Mouse (Mus musculus): ENCODE results near the gene Ppp1r12b. TPM values are rescaled to one million over a fixed set of nuclear protein-coding genes. Genes with fewer than 3 reads are reported as not detected.

Ppp1r12b gene
- polyA plus RNA-seq, 1 experiment from 2014 or later, result 11.8 TPM

DNA sequence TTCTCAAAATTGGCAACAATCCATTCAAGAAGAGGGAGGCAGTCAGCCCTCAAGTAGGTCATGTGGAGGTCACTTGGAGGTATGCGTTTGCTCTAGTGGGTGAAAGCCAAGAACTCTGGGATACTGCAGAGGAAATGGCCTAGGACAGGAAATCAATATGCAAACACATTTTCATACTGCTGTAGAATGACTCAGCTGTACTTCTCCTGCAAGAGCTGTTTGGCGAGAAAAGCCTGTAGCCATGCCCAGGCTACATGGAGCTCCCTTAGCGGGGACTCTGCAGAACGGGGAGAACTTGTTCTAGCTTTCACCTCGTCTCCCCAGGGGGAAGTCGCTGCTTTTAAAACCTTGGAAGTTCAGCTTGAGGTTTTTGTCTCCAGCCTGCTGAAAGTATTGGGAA, 184.4 kb downstream of the Ppp1r12b start:
- H3K27me3 ChIP-seq (replicated peaks; ENCODE audit: control insufficient read depth, insufficient read depth, low read length), result no peaks in the 10 kb centered on the region
- H3K4me3 ChIP-seq (ENCODE audit: low read depth, low read length), result no peak overlapping the region
- H3K36me3 ChIP-seq (ENCODE audit: control insufficient read depth, insufficient read depth, low read length), result peaks cover 47% of the 10 kb centered on the region
- DNase-seq (ENCODE audit: low spot score) (peak; percentile 79), ATAC-seq (ENCODE audit: low read depth) (peak; percentile 56; the same call in 1 of the 2 replicates)
- no peak overlapping the region for H3K9ac ChIP-seq (ENCODE audit: low read depth, low read length)
- WGBS, result 48% methylated on average over 6 of the region's 6 CpGs
- H3K4me1 ChIP-seq (ENCODE audit: control insufficient read depth, insufficient read depth, low read length), result peaks cover 32% of the 10 kb centered on the region
- no peak overlapping the region for H3K4me2 ChIP-seq (ENCODE audit: low read depth, low read length)
- H3K9me3 ChIP-seq (ENCODE audit: control insufficient read depth, low read length), result no peaks in the 10 kb centered on the region
- H3K27ac ChIP-seq (replicated peaks; ENCODE audit: low read depth, low read length), result peak overlapping the region; percentile 67

DNA sequence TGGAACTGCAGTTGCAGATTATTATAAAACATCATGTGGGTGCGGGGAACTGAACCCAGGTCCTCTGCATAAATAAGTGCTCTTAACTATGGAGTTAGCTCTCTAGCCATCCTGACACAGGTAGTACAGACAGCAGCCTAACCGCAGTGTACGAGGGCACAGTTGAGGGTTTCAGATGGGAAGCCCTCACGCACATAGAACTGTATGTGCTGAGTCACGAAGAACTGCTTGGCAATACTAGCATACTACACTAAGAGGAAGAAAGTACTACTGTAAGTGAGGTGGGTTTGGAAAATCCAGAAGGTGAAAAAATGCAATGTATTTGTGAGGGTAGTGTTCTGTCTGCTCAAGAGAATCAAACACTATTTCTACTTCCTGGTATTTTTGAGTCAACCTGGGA, 185.4 kb downstream of the Ppp1r12b start:
- no peak overlapping the region for H3K9ac ChIP-seq (ENCODE audit: low read depth, low read length)
- 97% methylated on average over 5 of the region's 5 CpGs for WGBS
- H3K4me2 ChIP-seq (ENCODE audit: low read depth, low read length), result no peak overlapping the region
- H3K4me1 ChIP-seq (ENCODE audit: control insufficient read depth, insufficient read depth, low read length), result peaks cover 22% of the 10 kb centered on the region
- no peaks in the 10 kb centered on the region for H3K27me3 ChIP-seq (replicated peaks; ENCODE audit: control insufficient read depth, insufficient read depth, low read length)
- DNase-seq (ENCODE audit: low spot score) (no peak), ATAC-seq (ENCODE audit: low read depth) (no peak)
- no peak overlapping the region for H3K27ac ChIP-seq (replicated peaks; ENCODE audit: low read depth, low read length)
- no peaks in the 10 kb centered on the region for H3K9me3 ChIP-seq (ENCODE audit: control insufficient read depth, low read length)
- H3K4me3 ChIP-seq (ENCODE audit: low read depth, low read length), result no peak overlapping the region
- H3K36me3 ChIP-seq (ENCODE audit: control insufficient read depth, insufficient read depth, low read length), result peaks cover 43% of the 10 kb centered on the region

DNA sequence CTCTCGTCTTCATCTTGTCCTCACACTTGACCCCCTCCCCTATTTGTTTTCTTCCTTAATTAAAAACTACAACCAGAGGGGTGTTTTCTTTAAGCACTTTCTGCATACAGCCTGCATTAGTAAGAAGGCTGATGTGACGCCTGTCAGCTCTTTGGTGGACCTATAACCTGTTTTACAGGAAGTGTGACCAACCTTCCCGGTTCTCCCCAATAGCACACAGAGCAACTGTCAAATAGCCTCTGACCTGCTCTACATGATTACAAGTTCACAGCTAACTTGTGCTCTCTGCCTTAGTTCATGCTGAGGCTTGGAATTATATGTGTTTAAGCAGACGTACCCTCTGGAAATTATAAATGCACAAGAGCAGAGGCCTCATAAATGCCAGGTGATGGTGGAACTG, 189.3 kb downstream of the Ppp1r12b start:
- Histone ChIP-seq H3K27ac (replicated peaks; ENCODE audit: low read depth, low read length) (no peak overlapping the region), H3K9me3 (ENCODE audit: control insufficient read depth, low read length) (no peaks in the 10 kb centered on the region), H3K4me3 (ENCODE audit: low read depth, low read length) (no peak overlapping the region), H3K9ac (ENCODE audit: low read depth, low read length) (no peak overlapping the region), H3K36me3 (ENCODE audit: control insufficient read depth, insufficient read depth, low read length) (peaks cover 18% of the 10 kb centered on the region), H3K27me3 (replicated peaks; ENCODE audit: control insufficient read depth, insufficient read depth, low read length) (no peaks in the 10 kb centered on the region), H3K4me1 (ENCODE audit: control insufficient read depth, insufficient read depth, low read length) (peaks cover 6% of the 10 kb centered on the region; the same call in 1 of the 2 replicates), H3K4me2 (ENCODE audit: low read depth, low read length) (no peak overlapping the region)
- DNase-seq (ENCODE audit: low spot score) (no peak), ATAC-seq (ENCODE audit: low read depth) (no peak)
- WGBS, result 69% methylated on average over 4 of the region's 4 CpGs

DNA sequence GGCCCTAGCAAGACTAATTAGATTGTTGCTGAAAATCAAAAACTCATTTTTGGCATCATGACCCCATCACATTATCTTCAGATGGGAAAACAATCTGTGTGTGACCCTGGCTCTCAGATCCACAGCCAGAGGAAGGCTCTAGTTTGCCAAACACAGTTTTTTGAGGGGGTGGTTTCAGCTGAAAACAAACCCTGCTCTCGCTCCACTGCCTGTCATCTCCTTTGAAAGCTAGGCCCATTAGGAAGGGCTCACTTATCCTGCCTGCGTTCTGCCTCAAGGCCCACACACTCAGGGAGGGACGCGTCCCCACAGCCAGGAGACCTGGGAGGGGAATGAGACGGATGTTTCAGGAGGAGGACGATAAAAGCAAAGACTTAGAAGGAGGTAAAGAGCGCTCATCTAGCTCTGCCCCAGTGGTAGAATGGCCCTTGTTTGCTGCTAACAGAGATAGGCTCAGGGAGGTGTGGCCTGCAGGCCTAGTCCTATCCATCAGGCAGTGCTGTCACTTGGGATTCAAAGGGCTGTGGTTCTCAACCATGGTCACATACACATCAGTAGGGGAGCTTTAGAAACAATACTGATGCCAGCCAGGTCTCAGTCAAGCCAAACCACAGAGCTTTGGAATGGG, 190.8 kb downstream of the Ppp1r12b start:
- Histone ChIP-seq H3K9ac (ENCODE audit: low read depth, low read length) (no peak overlapping the region), H3K9me3 (ENCODE audit: control insufficient read depth, low read length) (no peaks in the 10 kb centered on the region), H3K4me2 (ENCODE audit: low read depth, low read length) (no peak overlapping the region), H3K36me3 (ENCODE audit: control insufficient read depth, insufficient read depth, low read length) (peaks cover 16% of the 10 kb centered on the region), H3K27ac (replicated peaks; ENCODE audit: low read depth, low read length) (peak overlapping the region; percentile 35; the same call in 1 of the 2 replicates), H3K4me1 (ENCODE audit: control insufficient read depth, insufficient read depth, low read length) (peaks cover 5% of the 10 kb centered on the region; the same call in 1 of the 2 replicates), H3K27me3 (replicated peaks; ENCODE audit: control insufficient read depth, insufficient read depth, low read length) (no peaks in the 10 kb centered on the region), H3K4me3 (ENCODE audit: low read depth, low read length) (no peak overlapping the region)
- ATAC-seq (ENCODE audit: low read depth) (peak; percentile 72; the same call in 1 of the 2 replicates), DNase-seq (ENCODE audit: low spot score) (peak; percentile 48)
- 54% methylated on average over 7 of the region's 7 CpGs for WGBS

DNA sequence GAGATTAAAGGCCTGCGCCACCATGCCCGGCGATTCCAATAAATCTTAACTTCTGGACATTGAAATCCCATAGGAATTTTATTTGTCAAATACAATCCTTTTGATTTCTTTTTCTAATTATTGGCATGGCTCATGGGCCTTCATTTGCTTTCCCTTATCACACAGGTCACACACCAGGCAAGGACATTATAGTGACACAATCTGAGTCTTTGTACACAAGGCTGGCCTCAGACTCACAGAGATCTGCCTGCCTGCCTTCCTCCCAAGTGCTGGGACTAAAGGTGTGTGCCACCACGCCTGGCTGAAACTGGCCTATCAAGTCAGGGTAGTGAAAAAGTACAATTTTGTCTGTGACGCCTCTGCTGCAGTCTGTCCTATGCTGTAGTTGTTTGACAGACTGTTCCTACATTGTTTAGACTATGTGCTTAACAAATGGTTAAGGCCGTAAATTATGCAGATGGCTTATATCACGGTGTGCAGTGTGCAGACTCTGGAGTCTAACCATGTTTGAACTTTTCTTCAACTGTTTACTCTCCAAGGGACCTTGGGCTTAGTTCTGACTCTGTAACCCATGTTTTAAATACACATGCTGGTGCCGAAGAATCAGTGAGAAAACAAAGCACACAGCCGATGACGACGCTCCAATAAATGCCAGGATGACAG, 191.8 kb downstream of the Ppp1r12b start:
- H3K4me3 ChIP-seq (ENCODE audit: low read depth, low read length), result no peak overlapping the region
- H3K27me3 ChIP-seq (replicated peaks; ENCODE audit: control insufficient read depth, insufficient read depth, low read length), result no peaks in the 10 kb centered on the region
- DNase-seq (ENCODE audit: low spot score) (no peak), ATAC-seq (ENCODE audit: low read depth) (no peak; the same call in 1 of the 2 replicates)
- H3K9ac ChIP-seq (ENCODE audit: low read depth, low read length), result no peak overlapping the region
- H3K4me2 ChIP-seq (ENCODE audit: low read depth, low read length), result no peak overlapping the region
- 77% methylated on average over 11 of the region's 11 CpGs for WGBS
- no peaks in the 10 kb centered on the region for H3K9me3 ChIP-seq (ENCODE audit: control insufficient read depth, low read length)
- H3K27ac ChIP-seq (replicated peaks; ENCODE audit: low read depth, low read length), result peak overlapping the region; percentile 35; the same call in 1 of the 2 replicates
- H3K36me3 ChIP-seq (ENCODE audit: control insufficient read depth, insufficient read depth, low read length), result peaks cover 9% of the 10 kb centered on the region
- H3K4me1 ChIP-seq (ENCODE audit: control insufficient read depth, insufficient read depth, low read length), result peaks cover 5% of the 10 kb centered on the region; the same call in 1 of the 2 replicates

DNA sequence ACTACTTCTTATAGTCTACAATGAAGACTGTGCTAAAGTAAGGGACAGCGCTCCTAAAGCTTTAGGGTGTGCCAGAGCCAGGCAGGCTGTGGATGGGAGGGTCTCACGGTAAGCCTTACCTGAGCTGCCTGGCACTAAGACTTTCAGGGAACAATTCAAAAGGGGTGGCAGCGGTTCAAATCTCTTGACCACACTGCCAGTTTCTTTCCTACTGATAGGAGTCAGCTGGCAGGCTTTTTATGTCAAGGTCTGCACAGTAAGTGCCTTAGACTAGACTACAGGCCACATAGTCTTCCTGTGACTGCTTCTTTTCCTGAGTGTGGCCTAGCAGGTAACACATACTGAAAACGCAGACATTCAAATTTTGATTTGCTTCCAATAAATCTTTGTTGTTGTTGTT, 192.5 kb downstream of the Ppp1r12b start:
- DNase-seq (ENCODE audit: low spot score) (no peak), ATAC-seq (ENCODE audit: low read depth) (no peak)
- WGBS, result 95% methylated on average over 4 of the region's 4 CpGs
- H3K4me1 ChIP-seq (ENCODE audit: control insufficient read depth, insufficient read depth, low read length), result peaks cover 5% of the 10 kb centered on the region; the same call in 1 of the 2 replicates
- H3K9me3 ChIP-seq (ENCODE audit: control insufficient read depth, low read length), result no peaks in the 10 kb centered on the region
- H3K27me3 ChIP-seq (replicated peaks; ENCODE audit: control insufficient read depth, insufficient read depth, low read length), result no peaks in the 10 kb centered on the region
- no peak overlapping the region for H3K4me2 ChIP-seq (ENCODE audit: low read depth, low read length)
- H3K9ac ChIP-seq (ENCODE audit: low read depth, low read length), result no peak overlapping the region
- no peak overlapping the region for H3K4me3 ChIP-seq (ENCODE audit: low read depth, low read length)
- peaks cover 3% of the 10 kb centered on the region; the same call in 1 of the 2 replicates for H3K36me3 ChIP-seq (ENCODE audit: control insufficient read depth, insufficient read depth, low read length)
- no peak overlapping the region for H3K27ac ChIP-seq (replicated peaks; ENCODE audit: low read depth, low read length)

DNA sequence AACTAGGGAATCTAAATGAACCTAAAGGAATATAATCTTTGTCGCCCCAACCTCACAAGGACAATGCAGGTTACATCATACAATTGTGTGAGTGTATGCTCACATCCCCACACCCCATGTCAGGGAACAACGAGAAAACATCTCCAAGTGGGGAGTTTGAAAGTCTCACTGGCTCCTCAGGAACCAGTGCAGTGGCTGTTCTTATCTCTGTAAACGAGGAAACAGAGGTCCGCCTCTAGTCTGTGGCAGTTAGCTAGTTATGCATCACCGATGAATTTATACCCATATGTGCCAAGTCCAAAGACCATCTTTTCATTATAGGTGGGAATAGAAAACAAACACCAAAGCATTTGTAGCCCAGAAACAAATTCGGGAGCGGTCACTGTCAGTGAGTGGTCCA, 194.2 kb downstream of the Ppp1r12b start:
- no peak for DNase-seq (ENCODE audit: low spot score)
- no peaks in the 10 kb centered on the region; the same call in 1 of the 2 replicates for H3K36me3 ChIP-seq (ENCODE audit: control insufficient read depth, insufficient read depth, low read length)
- peaks cover 5% of the 10 kb centered on the region for H3K4me1 ChIP-seq (ENCODE audit: control insufficient read depth, insufficient read depth, low read length)
- no peak for ATAC-seq (ENCODE audit: low read depth)
- H3K9ac ChIP-seq (ENCODE audit: low read depth, low read length), result no peak overlapping the region
- no peaks in the 10 kb centered on the region for H3K9me3 ChIP-seq (ENCODE audit: control insufficient read depth, low read length)
- no peak overlapping the region for H3K27ac ChIP-seq (replicated peaks; ENCODE audit: low read depth, low read length)
- no peak overlapping the region for H3K4me3 ChIP-seq (ENCODE audit: low read depth, low read length)
- no peaks in the 10 kb centered on the region for H3K27me3 ChIP-seq (replicated peaks; ENCODE audit: control insufficient read depth, insufficient read depth, low read length)
- WGBS, result 91% methylated on average over 7 of the region's 7 CpGs
- H3K4me2 ChIP-seq (ENCODE audit: low read depth, low read length), result no peak overlapping the region

DNA sequence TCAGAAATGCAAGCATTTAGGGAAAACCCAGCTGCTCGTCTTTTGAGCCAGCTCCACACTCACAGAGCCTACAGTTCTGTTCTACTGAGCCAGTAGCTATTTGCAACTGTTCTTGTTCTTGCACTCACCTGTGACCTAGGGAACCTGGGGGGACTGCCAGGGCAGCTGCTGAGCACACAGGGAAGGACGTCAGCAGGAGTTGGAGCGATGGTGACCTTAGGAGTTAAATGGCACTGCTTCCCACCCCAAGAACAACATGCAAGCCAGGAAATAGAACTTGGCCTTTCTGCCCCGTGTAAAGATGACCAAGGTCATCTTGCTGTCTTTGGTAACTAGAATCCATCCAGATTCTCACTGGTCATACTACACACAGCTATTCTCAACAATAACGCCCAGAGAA, 195.1 kb downstream of the Ppp1r12b start:
- DNase-seq (ENCODE audit: low spot score) (no peak), ATAC-seq (ENCODE audit: low read depth) (no peak)
- Histone ChIP-seq H3K4me1 (ENCODE audit: control insufficient read depth, insufficient read depth, low read length) (peaks cover 5% of the 10 kb centered on the region), H3K4me3 (ENCODE audit: low read depth, low read length) (no peak overlapping the region), H3K9ac (ENCODE audit: low read depth, low read length) (no peak overlapping the region), H3K9me3 (ENCODE audit: control insufficient read depth, low read length) (no peaks in the 10 kb centered on the region), H3K36me3 (ENCODE audit: control insufficient read depth, insufficient read depth, low read length) (no peaks in the 10 kb centered on the region; the same call in 1 of the 2 replicates), H3K27ac (replicated peaks; ENCODE audit: low read depth, low read length) (no peak overlapping the region), H3K4me2 (ENCODE audit: low read depth, low read length) (no peak overlapping the region), H3K27me3 (replicated peaks; ENCODE audit: control insufficient read depth, insufficient read depth, low read length) (no peaks in the 10 kb centered on the region)
- 69% methylated on average over 5 of the region's 5 CpGs for WGBS
